Mouse (Mus musculus) CH12.LX (cell line): ENCODE data around the gene Bicdl2. TPM values are rescaled to one million over a fixed set of nuclear protein-coding genes. Genes with fewer than 3 reads are reported as not detected.
A peak's percentile ranks its signal among the peaks of the same experiment; 100 is the strongest.

Source experiments
- DNase-seq: peaks from one replicate; pipeline ENCODE4 v3.0.0-alpha.2; 2013; ENCODE audit errors: extremely low read depth
- H3K27ac ChIP-seq: 2 replicates; pipeline ENCODE4 v1.5.1; 2012; ENCODE audit warnings: low read depth, mild to moderate bottlenecking, control low read depth, moderate library complexity; ENCODE audit not compliant: insufficient read depth
- H3K27me3 ChIP-seq: replicated peaks from 2 replicates; pipeline ENCODE3; 2012; ENCODE audit warnings: inconsistent platforms
- H3K36me3 ChIP-seq, 2 experiments: replicated peaks in 1 of 2; 2 replicates each; pipeline versions ENCODE3 to v1.6.1; 2012; ENCODE audit warnings: inconsistent platforms in 1 of 2, low read length in 1 of 2, mild to moderate bottlenecking in 1 of 2, mixed read lengths in 1 of 2, moderate library complexity in 1 of 2; ENCODE audit not compliant: control insufficient read depth in 1 of 2, insufficient read depth in 1 of 2
- H3K4me1 ChIP-seq, 2 experiments: 2 replicates each; pipeline ENCODE4 v1.6.1; 2012; ENCODE audit warnings: inconsistent platforms in 1 of 2, moderate library complexity in 1 of 2; ENCODE audit not compliant: insufficient read depth in 2 of 2, control insufficient read depth in 1 of 2
- H3K4me2 ChIP-seq: 2 replicates; pipeline ENCODE4 v1.6.1; 2012; ENCODE audit warnings: low read depth, mild to moderate bottlenecking, control low read depth; ENCODE audit not compliant: poor library complexity, insufficient read depth, severe bottlenecking
- H3K4me3 ChIP-seq, 3 experiments: fragments of 150-350 bp in 1 of 3; sonication (generic) in 1 of 3; replicated peaks in 1 of 3; 2 replicates each; pipeline versions ENCODE3 to v1.5.1; 2011 to 2012; ENCODE audit warnings: low read depth in 2 of 3, low read length in 2 of 3, mild to moderate bottlenecking in 2 of 3, moderate library complexity in 2 of 3, control low read depth in 1 of 3, improper control_type of control experiment in 1 of 3, inconsistent platforms in 1 of 3, mixed read lengths in 1 of 3; ENCODE audit not compliant: poor library complexity in 1 of 3
- H3K79me2 ChIP-seq: replicated peaks from 2 replicates; pipeline ENCODE4 v1.6.1; 2012; ENCODE audit warnings: mild to moderate bottlenecking, moderate library complexity; ENCODE audit not compliant: control insufficient read depth, poor library complexity, insufficient read depth, severe bottlenecking; ENCODE audit errors: extremely low read depth
- H3K9ac ChIP-seq: 2 replicates; pipeline ENCODE4 v1.6.1; 2012; ENCODE audit warnings: low read depth, mild to moderate bottlenecking, control low read depth, moderate library complexity; ENCODE audit not compliant: insufficient read depth
- H3K9me3 ChIP-seq: replicated peaks from 2 replicates; pipeline ENCODE3; 2012; ENCODE audit warnings: low read length, inconsistent platforms, mixed read lengths
- CHD1 ChIP-seq: IDR thresholded peaks from 2 replicates; pipeline ENCODE4 v1.6.1; 2012; ENCODE audit warnings: low read depth, low read length, improper control_type of control experiment, inconsistent platforms
- CHD2 ChIP-seq: IDR thresholded peaks from 2 replicates; pipeline ENCODE4 v1.6.1; 2011; ENCODE audit warnings: low read length, improper control_type of control experiment
- CTCF ChIP-seq, 2 experiments: IDR thresholded peaks in 1 of 2; conservative IDR thresholded peaks in 1 of 2; 2 replicates each; pipeline ENCODE4 v1.5.1; 2011 to 2012; ENCODE audit warnings: low read depth in 2 of 2, low read length in 2 of 2, improper control_type of control experiment in 1 of 2, inconsistent platforms in 1 of 2, mild to moderate bottlenecking in 1 of 2, moderate library complexity in 1 of 2
- E2F4 ChIP-seq: IDR thresholded peaks from 2 replicates; pipeline ENCODE4 v1.6.1; 2011; ENCODE audit warnings: low read depth, low read length, improper control_type of control experiment; ENCODE audit not compliant: insufficient replicate concordance
- ELF1 ChIP-seq: IDR thresholded peaks from 2 replicates; pipeline ENCODE4 v1.6.1; 2014; ENCODE audit warnings: low read depth, mild to moderate bottlenecking, inconsistent platforms, low read length, improper control_type of control experiment
- ETS1 ChIP-seq: conservative IDR thresholded peaks from 2 replicates; pipeline ENCODE4 v1.6.1; 2012; ENCODE audit warnings: low read depth, mild to moderate bottlenecking, inconsistent platforms, low read length, improper control_type of control experiment, moderate library complexity
- JUN ChIP-seq: IDR thresholded peaks from 2 replicates; pipeline ENCODE4 v1.6.1; 2011; ENCODE audit warnings: low read depth, mild to moderate bottlenecking, low read length, improper control_type of control experiment, moderate library complexity; ENCODE audit not compliant: insufficient read depth
- JUND ChIP-seq: conservative IDR thresholded peaks from 2 replicates; pipeline ENCODE4 v1.6.1; 2011; ENCODE audit warnings: low read depth, low read length, improper control_type of control experiment
- MAFK ChIP-seq: IDR thresholded peaks from 2 replicates; pipeline ENCODE4 v1.6.1; 2011; ENCODE audit warnings: low read length, improper control_type of control experiment; ENCODE audit not compliant: insufficient replicate concordance
- MXI1 ChIP-seq: IDR thresholded peaks from 2 replicates; pipeline ENCODE4 v1.6.1; 2011; ENCODE audit warnings: mild to moderate bottlenecking, low read depth, low read length, improper control_type of control experiment
- NELFE ChIP-seq: IDR thresholded peaks from 2 replicates; pipeline ENCODE4 v1.6.1; 2011; ENCODE audit warnings: low read depth, low read length, improper control_type of control experiment
- PAX5 ChIP-seq: IDR thresholded peaks from 2 replicates; pipeline ENCODE4 v1.6.1; 2012; ENCODE audit warnings: low read length, inconsistent platforms, mixed read lengths
- POLR2A ChIP-seq: IDR thresholded peaks from 2 replicates; pipeline ENCODE4 v1.6.1; 2011; ENCODE audit warnings: low read depth, mild to moderate bottlenecking, improper control_type of control experiment, low read length
- TBP ChIP-seq: conservative IDR thresholded peaks from 2 replicates; pipeline ENCODE4 v1.6.1; 2011; ENCODE audit warnings: low read depth, low read length, improper control_type of control experiment
- TCF12 ChIP-seq: IDR thresholded peaks from 2 replicates; pipeline ENCODE4 v1.6.1; 2014; ENCODE audit warnings: low read depth, mild to moderate bottlenecking, inconsistent platforms, low read length, improper control_type of control experiment
- UBTF ChIP-seq: IDR thresholded peaks from 2 replicates; pipeline ENCODE4 v1.6.1; 2012; ENCODE audit warnings: low read depth, mild to moderate bottlenecking, inconsistent platforms, low read length, improper control_type of control experiment, moderate library complexity
- ZMIZ1 ChIP-seq: IDR thresholded peaks from 2 replicates; pipeline ENCODE4 v1.6.1; 2012; ENCODE audit warnings: low read depth, mild to moderate bottlenecking, inconsistent platforms, low read length, improper control_type of control experiment
- ZNF384 ChIP-seq: IDR thresholded peaks from 2 replicates; pipeline ENCODE4 v1.6.1; 2012; ENCODE audit warnings: low read depth, low read length, improper control_type of control experiment, inconsistent platforms
- dilution Hi-C: fragments of 300-500 bp; cut with MboI; formaldehyde crosslinking; loops from 2 replicates; pipeline ENCODE4 v1.14.3; 2020; ENCODE audit warnings: low sequenced_read_pairs; ENCODE audit not compliant: extremely low pct_unique_long_range_greater_than_20kb, extremely low pct_ligation_motif_present
- in situ Hi-C: fragments of 300-500 bp; cut with MboI; formaldehyde crosslinking; loops from 3 replicates; pipeline ENCODE4 v1.14.3; 2019; ENCODE audit warnings: low sequenced_read_pairs, low pct_ligation_motif_present, low pct_unique_long_range_greater_than_20kb, mixed read lengths
- polyA plus RNA-seq: library from polyadenylated mRNA; unstranded; fragments of >175 nt; gene quantifications from 2 replicates; pipeline ENCODE4 v1.2.1, GENCODE M21; 2012; ENCODE audit warnings: low read depth; ENCODE audit not compliant: insufficient read length
- total RNA-seq, 2 experiments: library from RNA; depleted of rRNA; stranded (reverse); fragments of 300-350 nt in 1 of 2; fragments of >200 nt in 1 of 2; gene quantifications; 2 replicates each; pipeline ENCODE4 v1.2.3; 2012 to 2014

The Bicdl2 gene
- total and polyA plus RNA-seq, 3 experiments, result not detected

- TF ChIP-seq POLR2A (no peak), ZNF384 (no peak), UBTF (no peak)
Observed at GRCm38 (mm10) chr17:23676473-23677031, 16.2 kb downstream of the Bicdl2 start (continued).

DNA sequence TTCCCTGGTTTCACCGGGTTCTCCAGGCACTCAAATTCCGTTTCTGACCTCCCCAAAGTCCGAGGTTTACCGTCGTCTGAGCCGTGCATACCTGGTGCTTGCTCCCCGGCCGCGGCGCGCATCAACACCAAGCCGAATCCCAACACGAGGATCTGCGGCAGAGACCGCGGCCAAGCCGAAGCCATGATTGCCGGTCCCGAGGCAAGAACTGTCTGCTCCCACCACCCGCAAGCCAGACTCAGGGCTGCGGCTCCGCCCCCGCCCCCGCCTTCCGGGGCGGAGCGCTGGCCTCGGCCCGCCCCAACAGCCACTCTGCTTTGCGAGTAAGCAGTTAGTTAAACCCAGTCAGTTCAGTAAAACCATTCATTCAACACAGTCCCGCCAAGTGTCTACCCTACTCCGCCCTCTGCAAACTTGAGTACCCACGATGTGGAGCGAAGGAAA is 17.0 kb downstream of the Bicdl2 start, which contains the start of gene Tnfrsf12a:
Gene Tnfrsf12a, minus strand, starts transcription at position 233 of the 444 bp plus-strand sequence.
- H3K4me3 ChIP-seq, result peak within 1 kb of the TSS; percentile 51 to 73 (median 66)
- H3K79me2 ChIP-seq, result no peaks in the 10 kb centered on the region
- peak; percentile 76 for DNase-seq
- TF ChIP-seq E2F4 (0 out of 2 replicates have a peak, but pooled peaks have one; percentile 34), TCF12 (peak; percentile 84), PAX5 (no peak), UBTF (no peak), ELF1 (peak; percentile 64; the same call in 1 of the 2 replicates), MAFK (no peak), MXI1 (peak; percentile 36; the same call in 1 of the 2 replicates), JUND (no peak), CTCF (conservative IDR thresholded peaks at IDR 0.05 in 1 of 2, IDR thresholded peaks at IDR 0.05 in 1 of 2; ENCODE audit: low read depth in 2 of 2, low read length in 2 of 2) (no peak), CHD1 (no peak), TBP (peak; percentile 67; the same call in 1 of the 2 replicates), JUN (no peak), POLR2A (peak; percentile 92), CHD2 (no peak), ETS1 (no peak), NELFE (peak; percentile 79), ZMIZ1 (peak; percentile 88; the same call in 1 of the 2 replicates)
- no peak within 1 kb of the TSS for H3K27ac ChIP-seq
- no peaks in the 10 kb centered on the region for H3K9me3 ChIP-seq
- peak within 1 kb of the TSS; percentile 69 for H3K4me2 ChIP-seq
- H3K4me1 ChIP-seq, result peaks cover 14 to 42% of the 10 kb centered on the region in 2 experiments
- dilution Hi-C loops, result no loop called here
- in situ Hi-C loops, result loop anchor here (10.0 kb wide), 1 partner anchor 48 kb away; the partner anchor contains the start of genes 1520401A03Rik and Pkmyt1
- H3K9ac ChIP-seq, result peak within 1 kb of the TSS; percentile 39
- peaks cover 54% of the 10 kb centered on the region for H3K27me3 ChIP-seq
- no peaks in the 10 kb centered on the region for H3K36me3 ChIP-seq
